Comparison of ENCODE assay signal across 12 mouse cellular contexts in the genomic region with DNA sequence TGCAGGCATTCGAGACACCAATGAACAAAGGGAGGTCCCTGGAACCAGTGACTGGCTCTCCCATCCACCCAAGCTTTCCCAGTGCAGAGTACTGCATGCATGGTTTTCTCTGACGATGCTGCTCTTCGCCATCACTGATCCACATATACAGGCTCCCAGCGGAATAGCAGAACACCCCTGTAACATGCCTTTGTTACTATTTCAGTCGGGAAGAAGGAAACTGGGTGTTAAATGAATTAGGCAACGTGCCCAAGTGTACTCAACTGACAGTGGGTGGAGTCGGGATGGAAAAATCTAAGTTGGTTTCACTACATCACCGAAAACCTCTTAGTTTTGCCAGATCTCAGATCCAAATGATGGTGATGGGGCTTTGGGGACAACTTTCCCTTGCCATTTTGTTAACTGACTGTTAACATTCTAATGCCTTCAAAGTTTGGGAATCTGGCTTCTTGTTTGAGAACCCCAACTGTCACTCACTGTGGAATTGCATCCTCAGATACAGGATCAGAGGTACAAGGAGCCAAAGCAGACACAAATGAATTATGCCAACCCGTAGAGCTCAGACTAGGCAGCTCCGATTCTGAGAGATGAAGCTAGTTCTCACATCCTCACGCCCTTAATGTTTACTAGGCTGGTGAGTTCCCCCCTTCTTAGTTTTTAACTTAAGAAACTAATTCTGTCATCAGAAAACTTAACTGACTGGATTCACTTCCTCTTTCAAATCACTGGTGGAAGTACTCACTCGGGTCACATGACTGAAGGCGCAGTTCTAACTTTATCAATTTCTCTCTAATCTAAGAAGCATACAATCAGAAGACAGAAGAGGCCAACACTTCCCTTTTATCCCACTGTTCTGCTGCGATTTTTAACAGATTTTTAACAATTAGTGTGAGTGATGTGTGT.
DNase-seq lines count a peak whose midpoint lies in the region.
"Had no signal": no experiment of that assay in that cellular context is flagged by ENCODE, and none has a peak within 500 bp of the region (broad histone marks: within the 10 kb centered on the region; RNA-seq: fewer than 3 reads in every experiment).

No protein-coding gene starts in this region.

- DNase-seq in frontal cortex, postnatal 36 days (ENCODE audit: low spot score in 2 of 2) = peak; percentile 22 to 56
- DNase-seq in frontal cortex, postnatal 14 days (ENCODE audit: low spot score in 2 of 2) = no peak
- DNase-seq in right cerebral cortex, adult 18-20 months = peak; percentile 33
- no peak for DNase-seq in right cerebral cortex, postnatal 36 days (ENCODE audit: low spot score in 2 of 2)
- peak; percentile 19 for DNase-seq in induced T-regulatory cell, adult 2 months (ENCODE audit: low read depth)
- peak; percentile 92 for DNase-seq in splenic B cell, adult 2 months (ENCODE audit: low read depth, low spot score)
- no peak for DNase-seq in spleen, adult 18-20 months
- DNase-seq in urinary bladder, postnatal 14 days (ENCODE audit: low spot score) = no peak
- DNase-seq: cerebellum, adult 11-12 months had no signal

- no peaks in the 10 kb centered on the region for H3K27me3 ChIP-seq in splenic B cell, adult 2 months (ENCODE audit: control insufficient read depth, insufficient read depth, low read length, poor library complexity, severe bottlenecking)
- H3K27me3 ChIP-seq: embryonic facial prominence, embryonic 13.5 days; hindbrain, embryonic 15.5 days; midbrain, embryonic 12.5 days had no signal

- H3K36me3 ChIP-seq in splenic B cell, adult 2 months (ENCODE audit: control insufficient read depth, insufficient read depth, low read length, poor library complexity, severe bottlenecking) = no peaks in the 10 kb centered on the region
- H3K36me3 ChIP-seq: embryonic facial prominence, embryonic 13.5 days; hindbrain, embryonic 15.5 days; midbrain, embryonic 12.5 days had no signal

Comparison
In these comparisons a context has a peak if more than half of its experiments do, and no peak if none do; other contexts are left out.
1. DNase-seq: peak in frontal cortex, postnatal 36 days (2 of 2), right cerebral cortex, adult 18-20 months (single experiment), induced T-regulatory cell, adult 2 months (single experiment) and splenic B cell, adult 2 months (single experiment); none in frontal cortex, postnatal 14 days (0 of 2), right cerebral cortex, postnatal 36 days (0 of 2), spleen, adult 18-20 months (0 of 2) and urinary bladder, postnatal 14 days (single experiment).